Mouse (Mus musculus) spleen, postnatal 4 days (tissue): ENCODE measurements around the gene Fam214b.

Experiments used
- DNase-seq, 2 experiments: peaks; one replicate each; pipeline ENCODE4 v3.0.0; 2022; ENCODE audit warnings: low spot score in 2 of 2

Gene Fam214b

DNA sequence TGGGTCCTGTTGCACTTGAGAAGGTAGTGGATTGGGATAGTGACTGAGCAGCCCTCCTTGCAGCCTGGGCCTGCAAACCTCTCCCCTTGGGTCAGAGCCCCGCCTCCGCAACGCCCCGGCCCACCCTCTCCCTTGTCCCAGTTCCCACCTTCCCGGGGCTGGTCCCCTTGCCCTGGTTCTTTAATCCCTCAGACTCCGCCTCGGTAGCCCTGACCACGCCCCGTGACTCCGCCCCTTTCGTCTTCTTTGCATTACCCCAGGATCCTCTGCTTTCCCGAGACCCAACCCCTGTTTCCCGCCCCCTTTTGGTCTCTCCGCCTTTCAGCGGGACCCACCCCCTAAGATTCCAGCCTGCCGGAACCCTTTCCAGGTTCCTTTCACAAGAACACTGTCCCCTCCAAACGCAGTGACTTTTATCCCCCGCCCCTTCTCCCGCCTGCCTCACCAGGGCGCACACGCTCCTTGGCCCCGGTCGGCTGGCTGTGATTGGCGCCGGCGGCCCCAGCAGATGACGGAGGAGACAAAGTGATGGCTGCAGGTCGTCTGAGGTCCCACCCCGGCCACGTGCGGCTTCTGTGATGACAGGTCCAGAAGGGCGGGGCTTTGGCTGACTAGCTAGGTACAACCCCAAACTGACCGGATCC, at the start of gene Fam214b:
Gene Fam214b, minus strand, starts transcription at position 562 of the 644 bp plus-strand sequence.
- peak; percentile 93 to 94 for DNase-seq

DNA sequence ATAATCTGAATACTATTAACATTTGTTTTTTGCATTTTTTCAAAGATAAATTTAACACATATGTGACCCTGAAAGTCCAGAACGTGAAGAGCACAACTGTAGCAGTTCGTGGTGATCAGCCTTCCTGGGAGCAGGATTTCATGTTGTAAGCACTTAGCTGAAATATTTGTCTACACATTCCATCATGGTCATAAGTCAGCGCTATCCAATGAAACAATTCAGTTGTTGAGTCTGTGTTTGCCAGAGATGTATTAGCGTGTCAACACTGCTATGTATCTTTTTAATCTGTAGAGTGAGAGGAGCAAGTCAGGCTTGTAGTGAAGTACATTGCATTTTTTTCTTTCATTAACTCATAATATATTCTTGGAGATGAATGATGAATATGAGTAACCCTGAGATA, 45.2 kb upstream of the Fam214b start:
- DNase-seq: no peak

DNA sequence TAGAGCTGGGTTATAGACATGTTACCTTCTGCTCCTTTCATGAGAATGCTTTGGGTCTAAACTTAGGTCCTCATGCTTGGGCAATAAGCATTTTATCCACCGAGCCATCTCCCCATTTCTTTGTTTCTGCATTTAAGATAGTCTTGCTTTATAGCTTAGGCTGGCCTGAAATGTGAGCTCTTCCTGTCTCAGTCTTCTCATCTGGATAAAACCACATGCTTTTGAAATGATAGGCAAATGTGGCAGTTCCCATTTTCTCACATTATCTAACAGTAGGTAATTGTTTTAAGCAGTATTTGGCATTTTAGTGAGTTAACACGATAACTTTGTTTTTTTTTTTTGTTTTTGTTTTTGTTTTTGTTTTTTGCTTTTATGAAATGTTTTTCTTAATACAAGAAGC, 43.9 kb upstream of the Fam214b start:
- DNase-seq: no peak

DNA sequence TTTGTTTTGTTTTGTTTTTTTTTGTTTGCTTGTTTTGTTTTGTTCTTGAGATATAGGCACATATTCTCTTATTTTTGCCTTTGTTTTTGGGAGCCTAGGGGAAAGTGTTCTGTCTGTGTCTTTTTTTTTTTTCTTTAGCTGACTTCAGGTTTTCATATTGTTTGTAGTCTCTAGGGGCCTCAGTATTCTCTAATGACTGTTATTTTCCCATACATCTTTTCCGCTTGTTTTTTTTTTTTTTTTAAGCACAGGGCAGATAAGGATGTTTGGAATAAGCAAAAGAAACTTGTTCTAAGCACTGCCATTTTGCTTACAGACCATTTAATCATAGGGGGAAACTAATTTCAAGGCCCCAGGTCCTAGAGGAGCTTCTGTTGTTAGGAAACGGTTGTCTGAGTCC, 36.4 kb upstream of the Fam214b start:
- DNase-seq: no peak

DNA sequence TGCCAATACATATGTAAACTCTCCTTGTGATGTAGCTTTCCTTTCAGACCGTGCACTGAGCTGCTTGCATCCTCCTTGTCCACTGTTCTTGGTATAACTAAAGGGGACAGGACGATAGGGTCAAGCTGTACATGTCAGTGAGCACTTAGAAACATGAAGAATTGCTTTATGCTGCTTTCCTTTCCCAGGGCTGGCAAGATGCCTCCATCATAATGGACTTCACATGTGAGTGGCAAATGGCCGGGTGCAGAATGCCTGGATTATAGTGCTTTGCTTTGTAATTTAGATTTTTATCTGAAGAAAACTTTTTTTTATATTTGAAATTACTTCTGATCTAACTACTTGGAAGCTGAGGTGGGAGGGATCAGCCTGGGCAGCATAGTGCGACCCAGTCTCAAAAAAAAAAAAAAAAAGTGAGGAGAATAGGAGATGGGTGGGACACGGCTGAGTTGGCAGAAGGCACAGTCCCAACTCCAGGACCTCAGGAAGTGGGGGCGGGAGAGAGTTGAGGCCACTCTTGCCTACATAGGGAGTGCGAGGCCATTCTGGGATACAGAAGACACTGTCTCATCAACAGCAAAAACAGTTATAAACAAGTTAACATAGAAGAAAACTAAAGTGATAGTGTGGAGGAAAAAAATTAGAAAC, 32.2 kb upstream of the Fam214b start:
- DNase-seq: no peak

DNA sequence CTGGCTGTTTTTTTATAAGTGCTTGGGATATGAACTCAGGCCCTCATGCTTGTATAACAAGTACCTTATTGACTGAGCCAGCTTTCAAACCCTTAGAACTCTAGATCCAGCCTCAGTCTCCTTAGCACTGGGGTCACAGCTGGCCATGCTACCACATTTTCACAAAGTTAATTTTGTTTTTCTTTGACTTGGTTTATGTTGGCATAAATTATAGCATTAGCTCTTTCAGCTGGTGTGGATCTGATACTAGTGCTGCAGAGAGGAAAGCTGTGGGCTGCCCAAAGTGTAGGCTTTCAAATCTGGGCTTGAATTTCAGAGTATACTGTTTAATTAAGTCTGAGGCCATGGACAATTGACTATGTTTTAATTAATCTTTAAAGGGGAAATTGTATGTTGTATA, 28.9 kb upstream of the Fam214b start:
- DNase-seq: no peak

DNA sequence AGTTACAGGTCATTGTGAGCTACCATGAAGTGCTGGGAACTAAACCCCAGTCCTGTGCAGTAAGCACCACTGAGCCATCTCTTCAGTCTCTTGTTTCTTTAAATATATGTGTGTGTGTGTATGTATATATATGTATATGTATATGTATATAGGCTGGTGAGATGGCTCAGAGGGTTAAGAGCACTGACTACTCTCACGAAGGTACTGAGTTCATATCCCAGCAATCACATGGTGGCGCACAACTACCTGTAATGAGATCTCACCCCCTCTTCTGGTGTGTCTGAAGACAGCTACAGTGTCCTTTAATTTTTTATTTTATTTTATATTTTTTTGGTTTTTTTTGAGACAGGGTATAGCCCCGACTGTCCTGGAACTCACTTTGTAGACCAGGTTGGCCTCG, 19.5 kb upstream of the Fam214b start:
- no peak for DNase-seq

DNA sequence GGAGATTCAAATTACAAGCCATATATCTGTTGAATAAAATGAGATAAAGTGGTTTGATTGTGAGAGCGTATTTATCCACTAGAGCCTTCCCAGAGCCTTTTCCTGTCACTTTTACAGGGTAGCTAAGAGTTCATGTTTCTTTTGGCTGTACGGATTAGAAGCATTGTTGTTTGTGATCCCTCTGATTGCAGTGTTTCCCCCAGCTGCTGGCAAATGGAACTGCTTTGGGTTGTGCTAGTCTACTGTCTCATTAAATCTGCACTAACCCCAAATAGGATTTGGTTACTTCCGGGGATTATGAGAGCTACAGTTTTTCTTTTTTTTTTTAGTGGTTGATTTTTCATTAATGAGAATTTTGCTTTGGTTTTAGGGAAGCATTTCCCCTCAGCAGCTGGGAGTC, 14.3 kb upstream of the Fam214b start:
- DNase-seq: no peak

DNA sequence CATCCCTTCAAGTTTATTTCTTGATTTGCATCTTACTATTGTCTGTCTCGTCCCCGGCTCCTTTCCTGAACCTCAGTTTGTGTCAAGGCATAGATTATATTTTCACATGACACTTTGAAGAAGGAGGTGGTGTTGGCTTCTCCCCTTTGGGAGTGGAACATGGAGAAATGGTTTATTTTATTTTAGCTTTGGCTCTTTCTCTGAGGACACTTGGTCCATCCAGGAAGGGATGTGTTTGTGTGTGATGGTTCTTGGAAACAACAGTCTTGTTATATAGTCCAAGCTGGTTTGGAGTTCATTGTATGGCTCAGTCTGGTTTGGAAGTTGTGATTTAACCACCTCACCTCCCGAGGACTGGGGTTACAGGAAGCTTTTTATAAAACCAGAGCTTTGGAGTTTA, 13.7 kb upstream of the Fam214b start:
- no peak for DNase-seq

DNA sequence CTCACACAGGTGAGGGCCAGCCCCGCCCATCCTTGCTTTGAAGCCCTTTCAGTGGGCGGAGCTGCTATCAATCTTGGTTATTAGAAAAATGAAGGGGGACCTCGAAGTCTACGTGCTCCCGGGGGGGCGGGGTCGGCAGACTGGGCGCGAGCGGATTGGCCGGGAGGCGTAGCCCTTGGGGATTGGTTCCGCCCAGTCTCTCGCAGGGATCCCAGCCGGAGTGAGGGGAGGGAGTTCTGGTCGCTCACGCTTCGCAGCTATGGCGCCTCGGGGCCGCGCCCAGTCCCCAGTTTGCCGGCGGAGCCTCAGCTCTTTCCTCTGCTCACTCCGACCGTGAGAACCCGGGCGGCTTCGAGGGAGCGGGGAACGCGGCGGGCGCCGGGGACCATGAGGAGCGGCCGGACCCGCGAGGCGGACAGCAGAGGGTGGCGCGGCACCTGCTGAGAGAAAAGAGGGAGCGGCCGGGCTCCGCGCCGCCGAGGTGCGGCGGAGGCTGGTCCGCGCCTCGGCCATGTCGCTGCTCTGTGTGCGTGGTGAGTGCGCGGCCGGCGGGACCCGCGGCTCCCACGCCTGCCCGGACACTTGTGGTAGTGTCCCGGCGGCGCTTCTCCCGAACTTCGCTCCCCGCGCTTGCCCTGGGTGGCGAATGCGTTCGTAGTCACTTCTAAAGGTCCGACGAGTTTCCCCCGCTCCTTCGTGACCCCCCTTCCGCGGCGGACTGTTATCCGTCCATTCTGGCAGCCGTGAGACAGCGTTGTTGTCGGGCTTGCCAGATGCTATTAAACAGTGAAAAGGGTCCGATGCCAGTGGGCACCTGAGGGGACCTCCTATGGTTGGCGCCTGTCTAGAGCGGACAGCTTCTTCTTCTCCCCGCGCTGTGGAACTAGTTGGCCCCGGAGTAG, 13.0 kb upstream of the Fam214b start, which contains the start of gene Unc13b:
Gene Unc13b, plus strand, starts transcription at position 201 of the 902 bp plus-strand sequence.
- peak; percentile 78 to 85 for DNase-seq

DNA sequence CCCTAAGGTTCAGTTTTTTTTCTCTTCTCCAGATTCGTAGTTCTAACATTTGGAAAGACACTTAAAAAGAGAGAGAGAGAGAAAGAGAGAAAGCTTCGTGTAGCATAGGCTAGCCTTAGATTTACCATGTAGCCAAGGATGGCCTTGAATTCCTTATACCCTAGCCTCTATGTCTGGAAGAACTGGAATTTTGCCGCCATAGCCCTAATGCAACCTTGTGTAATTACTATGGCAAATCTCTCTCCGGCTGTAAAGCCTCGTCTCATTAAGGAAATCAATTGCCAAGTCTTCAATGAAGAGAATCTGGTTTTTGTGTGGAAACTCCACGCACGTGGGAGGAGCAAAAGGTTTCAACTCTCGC, 12.4 kb upstream of the Fam214b start:
- no peak for DNase-seq

DNA sequence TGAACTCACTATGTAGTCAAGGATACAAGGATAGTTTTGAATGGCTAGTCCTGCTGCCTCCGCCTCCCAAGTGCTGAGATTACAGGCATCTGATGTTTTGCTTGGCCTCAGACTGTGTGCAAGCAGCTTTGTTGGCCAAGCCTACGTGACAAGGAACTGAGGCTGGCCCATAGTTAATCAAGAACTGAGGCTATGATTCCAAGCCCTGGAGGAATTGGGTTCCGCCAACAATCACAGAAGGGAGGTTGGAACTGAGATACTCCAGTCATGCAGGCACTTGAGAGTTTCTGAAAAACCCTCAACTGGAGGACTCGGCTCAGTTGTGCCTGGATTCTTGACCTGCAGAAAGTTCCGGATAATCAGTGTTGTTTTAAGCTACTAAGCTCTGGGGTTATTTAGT, 11.6 kb upstream of the Fam214b start:
- no peak for DNase-seq

DNA sequence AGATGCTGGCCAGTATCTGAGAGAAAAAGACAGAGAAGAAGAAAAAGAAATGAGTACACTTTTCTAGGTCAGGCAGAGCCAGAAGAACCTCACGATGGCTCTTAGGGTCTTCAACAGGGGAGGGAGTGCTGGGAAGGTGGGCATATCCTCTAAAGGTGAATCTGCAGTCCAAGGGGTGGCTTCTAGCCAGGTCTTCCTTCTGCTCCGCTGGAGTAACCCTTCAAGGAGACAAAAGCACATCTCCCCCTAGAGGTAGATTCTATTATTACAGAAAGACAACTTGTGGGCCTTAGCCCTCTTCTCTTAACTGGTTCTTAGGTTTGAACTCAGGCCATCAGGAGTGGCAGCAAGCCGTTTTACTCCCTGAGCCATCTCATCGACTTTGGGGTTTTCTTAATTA, 6.6 kb upstream of the Fam214b start:
- DNase-seq: no peak

DNA sequence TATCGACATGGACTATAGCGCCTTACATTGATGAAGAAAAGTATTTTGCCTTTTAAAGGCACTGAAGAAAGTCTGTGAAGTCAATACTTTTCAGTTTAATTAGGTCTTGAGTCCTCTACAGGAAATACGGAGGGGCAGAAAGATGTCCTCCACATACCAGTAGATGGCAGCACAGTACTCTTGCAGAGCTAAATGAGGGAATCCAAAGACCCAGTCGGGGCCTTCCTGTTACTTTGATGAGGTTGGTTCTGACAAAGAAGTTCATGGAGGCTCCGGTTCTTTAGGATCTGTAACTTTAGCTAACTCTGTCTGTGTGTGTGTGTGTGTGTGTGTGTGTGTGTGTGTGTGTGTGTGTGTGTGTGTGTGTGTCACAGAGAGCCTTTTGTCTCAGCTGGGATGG, 1.2 kb upstream of the Fam214b start:
- peak; percentile 71 to 74 for DNase-seq

DNA sequence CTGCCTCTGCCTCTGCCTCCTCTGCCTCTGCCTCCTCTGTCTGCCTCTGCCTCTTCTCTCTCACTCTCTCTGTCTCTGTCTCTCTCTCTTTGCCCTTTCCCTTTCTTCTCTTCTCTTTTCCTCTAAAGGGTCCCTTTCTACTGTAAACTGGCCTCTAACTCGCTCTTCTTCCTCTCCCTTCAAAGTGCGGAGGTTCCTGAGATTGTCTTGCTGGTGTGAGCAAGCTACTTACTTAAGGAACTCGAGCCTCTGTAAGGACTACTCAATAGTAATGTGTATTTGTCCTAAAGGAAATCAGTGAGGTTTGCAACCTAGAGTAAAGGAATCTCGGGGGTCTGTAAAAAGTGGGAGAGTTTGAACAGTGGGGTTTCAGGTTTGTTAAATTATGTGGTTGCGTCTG, 587 bp upstream of the Fam214b start:
- DNase-seq: no peak

DNA sequence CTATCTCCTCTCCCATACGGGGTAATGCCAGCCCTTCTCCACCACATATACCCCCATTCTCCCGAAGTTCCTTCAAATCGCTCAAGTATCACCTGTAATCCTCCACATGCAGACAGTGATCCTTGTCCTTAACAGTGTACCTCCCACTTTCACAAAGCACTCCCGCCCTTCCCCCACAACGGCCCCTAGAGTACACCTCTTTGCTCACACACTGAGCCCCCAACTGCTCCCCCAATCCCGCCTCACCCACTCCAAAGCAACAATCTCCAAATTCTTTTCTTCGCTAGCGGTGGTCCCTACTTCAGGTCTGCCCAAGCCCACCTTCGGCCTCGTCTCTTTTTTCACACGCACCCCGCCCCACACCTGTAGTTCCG, 748 bp downstream of the Fam214b start:
- DNase-seq: no peak

DNA sequence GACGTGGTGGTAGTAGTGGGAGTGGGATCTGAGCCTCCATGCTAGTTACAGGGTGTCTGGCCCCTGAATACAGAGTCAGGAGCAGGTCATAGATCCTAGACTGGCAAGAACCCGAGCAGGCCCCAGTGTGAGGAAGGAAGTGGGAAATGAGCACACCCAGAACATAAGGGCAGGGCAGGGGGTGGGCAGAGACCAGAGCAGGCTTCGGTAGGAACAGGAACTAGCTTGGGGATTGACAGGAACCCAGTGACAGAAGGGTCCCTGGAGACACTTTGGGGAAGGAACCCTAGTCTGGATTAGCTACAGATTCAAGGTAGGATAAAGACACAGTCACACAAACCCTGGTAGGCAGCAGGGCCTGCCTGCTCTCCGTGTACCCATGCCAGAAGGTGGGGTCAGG, 1.3 kb downstream of the Fam214b start:
- DNase-seq: peak in 1 of 2 experiments; percentile 67

DNA sequence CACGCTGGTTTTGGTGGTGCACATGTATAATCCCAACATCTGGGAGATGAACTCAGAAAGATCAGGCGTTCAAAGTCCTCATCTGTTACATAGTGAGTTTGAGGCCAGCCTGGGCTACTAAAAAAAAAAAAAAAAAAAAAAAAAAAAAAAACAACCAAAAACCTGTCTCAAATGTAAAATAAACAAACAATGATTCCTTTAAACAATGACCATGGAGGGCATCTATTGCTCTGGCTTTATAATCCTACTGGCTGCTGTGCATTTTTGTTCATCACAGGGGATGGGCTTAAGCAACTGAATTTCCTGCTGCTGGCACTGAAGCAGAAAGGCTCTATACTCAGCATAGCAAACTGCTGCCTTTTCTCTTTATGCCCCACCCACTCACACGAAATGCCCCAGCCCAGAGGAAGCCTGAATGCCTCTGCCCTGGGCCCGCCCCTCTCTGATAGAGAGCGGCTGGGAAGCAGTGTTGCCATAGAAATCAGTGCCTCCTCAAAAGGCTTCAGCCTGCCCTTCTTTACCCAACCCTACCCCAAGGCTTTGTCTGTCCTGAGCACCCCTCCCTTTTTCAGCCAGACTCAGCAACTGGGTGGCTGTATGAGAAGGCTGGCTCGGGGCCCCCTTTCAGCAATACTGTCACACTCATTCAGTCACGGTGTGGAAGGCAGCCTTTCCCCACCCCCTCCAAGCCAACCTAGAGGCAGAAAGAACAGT, 2.2 kb downstream of the Fam214b start:
- DNase-seq: peak; percentile 73 to 74

DNA sequence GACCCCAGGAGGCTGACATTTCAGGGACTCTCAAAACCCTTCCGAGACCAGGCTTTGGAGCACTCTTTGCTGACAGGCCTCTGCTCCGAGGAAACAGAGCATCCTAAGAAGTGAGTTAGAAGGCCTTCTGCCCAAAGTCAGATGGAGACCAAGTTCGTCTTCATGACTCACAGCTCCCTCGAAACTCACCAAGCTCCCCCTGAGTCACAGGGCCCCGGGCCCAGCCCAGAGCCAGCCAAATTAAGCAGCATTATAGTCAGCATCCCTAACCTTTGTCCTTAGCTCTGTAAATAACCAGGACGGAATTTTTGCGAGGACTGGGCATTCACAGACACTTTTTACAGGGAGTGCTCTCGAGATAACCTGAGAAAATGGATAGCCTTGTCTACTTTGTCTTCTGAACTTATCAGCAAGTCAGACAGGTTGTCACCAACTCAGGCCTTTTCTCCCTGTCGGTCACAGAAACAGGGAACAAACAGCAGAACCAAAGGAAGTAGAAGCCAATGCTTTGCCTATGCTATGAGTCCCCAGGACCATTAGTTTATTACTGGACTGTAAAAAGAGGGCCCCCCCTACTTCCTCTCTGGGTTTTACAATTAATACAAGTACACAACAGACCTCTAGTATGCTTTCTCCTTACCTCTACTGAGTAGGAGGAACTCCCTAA, 5.0 kb downstream of the Fam214b start:
- no peak for DNase-seq

DNA sequence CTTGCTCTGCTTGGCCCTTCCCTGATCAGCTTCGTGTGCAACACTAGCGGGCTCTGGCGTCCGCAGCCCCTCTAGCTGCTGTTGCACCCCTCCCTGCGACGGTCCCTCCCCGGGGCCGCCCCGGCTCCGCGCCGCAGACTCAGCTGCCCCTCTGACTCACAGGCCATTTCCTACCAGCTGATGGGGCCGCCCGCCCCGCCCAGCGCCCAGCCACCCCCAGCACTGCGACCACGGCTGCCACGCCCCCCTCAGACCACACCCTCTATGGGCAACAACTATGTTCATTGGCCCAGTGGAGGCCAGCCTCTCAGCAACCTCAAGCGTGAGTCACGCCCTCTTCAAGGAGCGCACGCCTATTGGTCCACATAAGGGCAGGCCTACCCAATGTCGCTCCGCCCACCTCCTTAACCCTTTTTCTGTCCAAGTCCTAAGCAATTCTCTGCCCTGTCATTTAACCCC, 5.9 kb downstream of the Fam214b start:
- peak; percentile 97 for DNase-seq

DNA sequence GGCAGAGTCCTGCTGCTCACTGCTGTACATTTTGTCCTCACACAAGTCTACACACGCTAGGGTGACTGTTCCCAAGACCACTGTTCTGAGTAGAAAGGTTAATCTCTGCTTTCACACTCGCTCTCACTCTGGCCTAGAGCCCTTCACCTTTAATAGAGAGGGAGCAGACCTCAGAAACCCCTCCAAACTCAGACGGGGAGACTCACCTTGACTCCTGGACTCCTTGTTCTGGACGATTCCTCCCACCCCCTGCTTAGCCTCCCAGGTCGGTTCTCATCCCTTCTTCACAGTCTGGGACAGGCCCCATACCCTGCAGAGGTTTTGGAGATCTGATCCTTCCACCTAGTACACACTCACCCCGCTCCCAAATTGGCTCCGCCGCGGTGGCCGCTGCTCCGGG, 6.4 kb downstream of the Fam214b start:
- DNase-seq: no peak
